ENCODE assay signal across 24 mouse cellular contexts in the genomic region with DNA sequence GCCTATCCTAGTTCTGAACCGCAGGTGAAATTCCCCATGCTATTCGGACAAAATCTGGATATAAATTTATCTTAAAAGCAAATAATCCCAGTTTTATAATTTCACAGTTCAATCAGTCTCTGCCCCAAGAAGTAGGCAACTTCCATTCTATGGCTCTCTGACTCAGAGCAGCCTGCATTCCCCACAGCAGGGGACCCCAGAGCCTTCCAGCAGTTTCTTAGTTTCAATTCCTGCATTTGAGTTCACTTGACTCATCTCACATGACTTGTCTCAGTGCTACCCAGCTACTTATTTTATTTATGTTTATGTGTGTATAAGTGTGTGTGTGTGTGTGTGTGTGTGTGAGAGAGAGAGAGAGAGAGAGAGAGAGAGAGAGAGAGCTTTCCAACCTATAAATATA.
A peak's percentile ranks its signal among the peaks of the same experiment; 100 is the strongest.
DNase-seq lines count a peak whose midpoint lies in the region; ATAC-seq and TF ChIP-seq lines count a peak whose summit lies in the region.
"Had no signal": no experiment of that assay in that cellular context is flagged by ENCODE, and none has a peak within 500 bp of the region (broad histone marks: within the 10 kb centered on the region; RNA-seq: fewer than 3 reads in every experiment).

No protein-coding gene starts in this region.

- no peak for TF ChIP-seq RAD21 in CH12.LX (IDR thresholded peaks at IDR 0.05; ENCODE audit: low read depth, low read length)

- dilution Hi-C loops in CH12.LX (cut with MboI; ENCODE audit: extremely low pct_ligation_motif_present, extremely low pct_unique_long_range_greater_than_20kb, low sequenced_read_pairs) = no loop called here

- H3K27ac ChIP-seq in CH12.LX (ENCODE audit: insufficient read depth, low read depth) = no peak overlapping the region
- H3K27ac ChIP-seq: embryonic facial prominence, embryonic 13.5 days; embryonic facial prominence, embryonic 15.5 days; forebrain, embryonic 10.5 days; forebrain, embryonic 12.5 days had no signal

- no peak for TF ChIP-seq POLR2A in CH12.LX (IDR thresholded peaks at IDR 0.05; ENCODE audit: low read depth, low read length)

- TF ChIP-seq EP300 in CH12.LX (IDR thresholded peaks at IDR 0.05; ENCODE audit: low read length) = no peak

- peak; percentile 60 for DNase-seq in A20 (ENCODE audit: low read depth, low spot score)
- peak; percentile 3 for DNase-seq in CH12.LX (ENCODE audit: extremely low read depth)
- peak; percentile 3 for DNase-seq in R1 (ENCODE audit: low read depth, low spot score)
- DNase-seq in urinary bladder, postnatal 14 days (ENCODE audit: low spot score) = no peak
- DNase-seq: adrenal gland, adult 8-10 months; adrenal gland, postnatal 14 days; adrenal gland, postnatal 36 days; B cell, adult 2 months; cerebellum, adult 11 months; cerebellum, adult 18-20 months; cerebellum, adult 8-10 months; cerebellum, postnatal 36 days; embryo, embryonic 11 days had no signal

- no peaks in the 10 kb centered on the region for H3K9me3 ChIP-seq in CH12.LX (replicated peaks; ENCODE audit: low read length)
- H3K9me3 ChIP-seq: embryonic facial prominence, embryonic 15.5 days; forebrain, embryonic 10.5 days; forebrain, embryonic 12.5 days had no signal

- no peaks in the 10 kb centered on the region for H3K4me1 ChIP-seq in CH12.LX (ENCODE audit: control insufficient read depth in 1 of 2, insufficient read depth in 2 of 2)
- H3K4me1 ChIP-seq: embryonic facial prominence, embryonic 13.5 days; embryonic facial prominence, embryonic 15.5 days; forebrain, embryonic 10.5 days; forebrain, embryonic 12.5 days had no signal

- no peak for TF ChIP-seq CTCF in CH12.LX (conservative IDR thresholded peaks at IDR 0.05 in 1 of 2, IDR thresholded peaks at IDR 0.05 in 1 of 2; ENCODE audit: low read depth in 2 of 2, low read length in 2 of 2)

- no peaks in the 10 kb centered on the region for H3K79me2 ChIP-seq in CH12.LX (replicated peaks; ENCODE audit: control insufficient read depth, extremely low read depth, insufficient read depth, poor library complexity, severe bottlenecking)

- H3K27me3 ChIP-seq in CH12.LX (replicated peaks) = no peaks in the 10 kb centered on the region
- H3K27me3 ChIP-seq: embryonic facial prominence, embryonic 13.5 days; embryonic facial prominence, embryonic 15.5 days; forebrain, embryonic 12.5 days; Patski had no signal

- H3K4me3 ChIP-seq in CH12.LX (replicated peaks in 1 of 3; ENCODE audit: low read depth in 2 of 3, low read length in 2 of 3, poor library complexity in 1 of 3) = no peak overlapping the region
- H3K4me3 ChIP-seq: embryonic facial prominence, embryonic 13.5 days; embryonic facial prominence, embryonic 15.5 days; erythroblast, embryonic 14.5 days; forebrain, embryonic 10.5 days; forebrain, embryonic 12.5 days had no signal

- no peak for ATAC-seq in megakaryocyte progenitor cell, adult 5-6 weeks (replicated peaks; ENCODE audit: poor library complexity)
- no peak for ATAC-seq in activated CD4-positive, CD25-positive, alpha-beta regulatory T cell, adult 4 months
- ATAC-seq: CD4-positive, CD25-positive, alpha-beta regulatory T cell, adult 4 months; forebrain, embryonic 14.5 days; forebrain, embryonic 16.5 days; Patski had no signal

- no peak overlapping the region for H3K9ac ChIP-seq in CH12.LX (ENCODE audit: insufficient read depth, low read depth)
- H3K9ac ChIP-seq: embryonic facial prominence, embryonic 13.5 days; embryonic facial prominence, embryonic 15.5 days; forebrain, embryonic 12.5 days had no signal

- no peaks in the 10 kb centered on the region for H3K36me3 ChIP-seq in CH12.LX (replicated peaks in 1 of 2; ENCODE audit: control insufficient read depth in 1 of 2, insufficient read depth in 1 of 2, low read length in 1 of 2)
- H3K36me3 ChIP-seq: embryonic facial prominence, embryonic 13.5 days; embryonic facial prominence, embryonic 15.5 days; forebrain, embryonic 10.5 days; forebrain, embryonic 12.5 days had no signal

- no peak overlapping the region for H3K4me2 ChIP-seq in CH12.LX (ENCODE audit: insufficient read depth, low read depth, poor library complexity, severe bottlenecking)
- H3K4me2 ChIP-seq: embryonic facial prominence, embryonic 13.5 days; embryonic facial prominence, embryonic 15.5 days; forebrain, embryonic 12.5 days had no signal

- in situ Hi-C loops in CH12.LX (cut with MboI; ENCODE audit: low pct_ligation_motif_present, low pct_unique_long_range_greater_than_20kb, low sequenced_read_pairs) = no loop called here

TF ChIP-seq in CH12.LX, 34 proteins besides CTCF, POLR2A, EP300 and RAD21:
- TF ChIP-seq UBTF (IDR thresholded peaks at IDR 0.05; ENCODE audit: low read depth, low read length) (no peak), GABPA (IDR thresholded peaks at IDR 0.05; ENCODE audit: insufficient replicate concordance, low read depth, low read length) (no peak), ZKSCAN1 (IDR thresholded peaks at IDR 0.05; ENCODE audit: borderline replicate concordance, low read depth, low read length) (no peak), SMC3 (IDR thresholded peaks at IDR 0.05; ENCODE audit: low read depth, low read length) (no peak), CHD2 (IDR thresholded peaks at IDR 0.05; ENCODE audit: low read length) (no peak), TBP (conservative IDR thresholded peaks at IDR 0.05; ENCODE audit: low read depth, low read length) (no peak), PAX5 (IDR thresholded peaks at IDR 0.05; ENCODE audit: low read length) (no peak), IRF4 (IDR thresholded peaks at IDR 0.05; ENCODE audit: low read depth, low read length) (no peak), BHLHE40 (IDR thresholded peaks at IDR 0.05; ENCODE audit: low read depth, low read length) (no peak)
